Mouse (Mus musculus) limb, embryonic 14.5 days (tissue): ENCODE measurements around the gene Trpm8. TPM values are rescaled to one million over a fixed set of nuclear protein-coding genes. Genes with fewer than 3 reads are reported as not detected.

Experiments
- ATAC-seq: fragments of 200-750 bp; cut with Nextera tagmentation; 2 replicates; pipeline ENCODE4 v1.8.0; 2017; ENCODE audit warnings: low read depth, moderate number of reproducible peaks, moderate TSS enrichment; ENCODE audit not compliant: low FRiP score
- DNase-seq: peaks from one replicate; pipeline ENCODE4 v3.0.0-alpha.2; 2015; ENCODE audit warnings: low spot score
- H3K27ac ChIP-seq: fragments of 300-500 bp; sonication (generic); replicated peaks from 2 replicates; pipeline ENCODE4 v1.5.1; 2014; ENCODE audit warnings: low read depth, mild to moderate bottlenecking, low read length, moderate library complexity, mixed read lengths
- H3K27me3 ChIP-seq: fragments of 300-500 bp; sonication (generic); 2 replicates; pipeline ENCODE4 v1.6.1; 2014; ENCODE audit warnings: low read length, mixed read lengths; ENCODE audit not compliant: control insufficient read depth, insufficient read depth
- H3K36me3 ChIP-seq: fragments of 300-500 bp; sonication (generic); 2 replicates; pipeline ENCODE4 v1.6.1; 2014; ENCODE audit warnings: mild to moderate bottlenecking, low read length, moderate library complexity, mixed read lengths; ENCODE audit not compliant: control insufficient read depth, insufficient read depth
- H3K4me1 ChIP-seq: fragments of 300-500 bp; sonication (generic); 2 replicates; pipeline ENCODE4 v1.6.1; 2014; ENCODE audit warnings: antibody characterized with exemption, low read length, mixed read lengths; ENCODE audit not compliant: control insufficient read depth, insufficient read depth
- H3K4me2 ChIP-seq: fragments of 300-500 bp; sonication (generic); replicated peaks from 2 replicates; pipeline ENCODE4 v1.6.1; 2014; ENCODE audit warnings: low read depth, mild to moderate bottlenecking, low read length, moderate library complexity; ENCODE audit not compliant: severe bottlenecking
- H3K4me3 ChIP-seq: fragments of 300-500 bp; sonication (generic); replicated peaks from 2 replicates; pipeline ENCODE4 v1.5.1; 2014; ENCODE audit warnings: low read length
- H3K9ac ChIP-seq: fragments of 300-500 bp; sonication (generic); 2 replicates; pipeline ENCODE4 v1.6.1; 2014; ENCODE audit warnings: mild to moderate bottlenecking, low read depth, low read length, moderate library complexity; ENCODE audit not compliant: severe bottlenecking
- H3K9me3 ChIP-seq: fragments of 300-500 bp; sonication (generic); 2 replicates; pipeline ENCODE4 v1.6.1; 2016; ENCODE audit warnings: low read length; ENCODE audit not compliant: control insufficient read depth
- POLR2A ChIP-seq: fragments of 200-500 bp; IDR thresholded peaks from 2 replicates; pipeline ENCODE4 v1.8.0; 2012; ENCODE audit warnings: inconsistent platforms, mild to moderate bottlenecking, moderate library complexity, borderline replicate concordance; ENCODE audit not compliant: insufficient read depth, insufficient read length; ENCODE audit errors: extremely low read depth
- WGBS: fragments of 180-500 bp; shearing (Covaris S2); extraction: QIAGEN DNeasy Blood & Tissue Kit; methylation state at CpG from one replicate; pipeline ENCODE4 v1.1.7; 2014; 5-methylcytosine and 5-hydroxymethylcytosine counted together
- polyA plus RNA-seq, 2 experiments: library from polyadenylated mRNA; depleted of rRNA in 1 of 2; stranded (reverse) in 1 of 2; unstranded in 1 of 2; fragments of >200 nt; fragmentation: Nextera tagmentation in 1 of 2; extraction: Ambion mirVana in 1 of 2; gene quantifications; 2 replicates each; pipeline versions ENCODE4 v1.2.1 to v1.2.3; 2012 to 2014

Gene Trpm8
- polyA plus RNA-seq, 2 experiments = not detected

DNA sequence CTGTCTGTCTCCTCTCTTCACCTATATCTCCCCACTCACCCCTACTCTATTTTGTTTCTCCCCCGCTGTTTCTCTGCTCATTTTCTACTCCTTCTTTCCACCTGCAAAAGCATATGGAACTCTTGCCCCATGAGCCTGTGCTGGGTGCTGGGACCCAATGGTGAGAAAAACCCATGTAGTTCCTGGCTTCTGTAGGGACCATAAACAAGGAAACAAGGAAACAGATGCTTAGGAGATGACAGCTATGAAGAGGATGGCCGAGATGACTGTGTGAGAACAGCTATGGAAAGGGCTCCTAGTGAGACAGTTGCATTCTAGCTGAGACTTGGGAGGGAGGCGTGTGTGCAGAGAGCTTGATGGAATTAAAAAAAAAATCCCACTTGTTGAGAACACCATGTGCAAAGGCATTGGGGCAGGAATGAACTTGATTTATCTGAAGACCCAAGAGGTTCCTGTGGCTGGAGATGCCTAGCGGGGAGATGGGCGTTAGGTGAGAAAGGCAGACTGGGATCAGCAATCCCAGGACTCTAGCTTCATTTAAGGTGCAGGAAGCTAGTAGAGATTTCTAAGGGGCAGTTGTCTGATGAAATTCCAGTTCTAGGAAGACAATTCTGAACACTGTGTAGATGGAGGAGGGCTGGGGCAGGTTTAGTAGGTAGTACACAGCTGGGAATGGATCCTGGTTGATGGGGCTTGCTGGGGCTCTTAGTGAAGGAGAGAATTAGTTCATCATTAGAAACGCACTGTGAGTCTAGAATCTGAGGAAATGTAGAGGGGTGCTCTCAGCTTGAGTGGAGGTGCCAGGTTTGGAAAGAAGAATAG is 46.3 kb upstream of the Trpm8 start:
- no peaks in the 10 kb centered on the region for H3K27me3 ChIP-seq
- H3K4me3 ChIP-seq = no peak overlapping the region
- H3K4me2 ChIP-seq = no peak overlapping the region
- no peak for DNase-seq
- H3K27ac ChIP-seq = no peak overlapping the region
- peaks cover 97% of the 10 kb centered on the region for H3K9me3 ChIP-seq
- no peaks in the 10 kb centered on the region for H3K4me1 ChIP-seq
- TF ChIP-seq POLR2A = no peak
- WGBS = 73% methylated on average over 6 of the region's 6 CpGs
- ATAC-seq = no peak
- H3K9ac ChIP-seq = no peak overlapping the region
- no peaks in the 10 kb centered on the region for H3K36me3 ChIP-seq

DNA sequence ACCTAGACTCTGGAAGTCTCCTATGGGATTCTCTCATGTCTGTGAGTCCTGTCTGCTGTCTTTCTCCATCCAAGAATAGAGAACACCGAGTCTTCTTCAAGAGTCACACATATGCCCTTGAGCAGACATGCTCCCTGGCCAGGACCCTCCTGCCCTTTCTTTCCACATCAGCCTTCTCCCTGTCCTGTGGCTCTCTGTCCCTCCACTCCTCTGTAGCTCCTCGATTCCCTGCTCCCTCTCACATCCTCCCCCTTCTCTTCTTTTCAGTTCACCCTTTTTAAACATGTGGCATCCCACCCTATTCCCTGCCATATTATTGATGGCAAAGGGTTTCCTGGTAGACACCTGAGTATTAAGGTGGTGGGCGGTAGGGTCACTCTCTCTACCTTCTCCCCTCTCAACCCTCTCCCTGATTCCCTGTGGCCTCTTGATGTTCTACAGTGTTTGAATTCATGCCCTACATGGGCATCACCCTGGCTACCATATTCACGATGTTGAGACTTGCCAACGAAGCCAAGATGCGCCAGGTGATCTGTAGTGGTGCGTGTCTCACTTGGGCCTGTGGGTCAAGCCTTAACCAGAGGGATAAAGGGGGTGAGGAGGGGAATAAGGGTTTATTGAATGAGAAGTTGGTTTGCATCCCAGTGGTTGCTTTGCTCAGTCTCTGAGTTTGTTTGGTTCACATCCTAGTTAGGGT is 45.5 kb upstream of the Trpm8 start:
- 67% methylated on average over 7 of the region's 7 CpGs for WGBS
- no peak for TF ChIP-seq POLR2A
- H3K4me1 ChIP-seq = no peaks in the 10 kb centered on the region

DNA sequence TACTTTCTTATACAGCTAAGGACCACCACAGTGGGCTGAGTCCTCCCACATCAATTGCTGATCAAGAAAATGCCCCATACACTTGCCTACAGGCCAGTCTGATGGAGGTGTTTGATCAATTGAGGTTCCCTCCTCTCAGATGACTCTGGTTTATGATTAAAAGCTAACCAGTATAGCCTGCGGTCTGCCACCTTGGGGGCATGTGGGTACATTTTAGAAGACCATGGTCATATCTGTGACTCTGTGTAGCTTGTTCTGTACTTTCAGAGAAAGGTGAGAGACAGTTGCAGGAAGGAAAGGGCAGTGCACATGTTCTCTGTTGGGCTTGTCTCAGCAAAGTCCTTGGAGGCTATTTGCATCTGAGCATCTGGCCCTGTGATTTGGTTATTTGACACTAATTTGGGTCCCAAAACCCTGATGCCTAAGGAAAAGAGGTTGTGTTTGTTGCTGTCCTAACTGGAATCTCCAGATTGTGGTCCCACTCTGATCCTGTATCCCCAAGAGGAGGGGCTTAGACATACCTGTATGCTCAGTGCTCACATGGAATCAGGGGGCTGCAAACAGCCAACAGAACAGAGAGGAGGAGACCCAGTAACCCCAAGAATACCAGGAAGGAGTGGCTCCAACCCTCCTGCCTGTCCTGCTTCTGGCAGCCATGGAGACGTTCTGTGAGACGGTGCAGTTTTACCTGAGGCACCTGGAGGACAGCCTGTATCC is 44.6 kb upstream of the Trpm8 start:
- H3K9me3 ChIP-seq = peaks cover 96% of the 10 kb centered on the region
- no peak overlapping the region for H3K27ac ChIP-seq
- H3K27me3 ChIP-seq = no peaks in the 10 kb centered on the region
- 53% methylated on average over 3 of the region's 3 CpGs for WGBS
- no peak overlapping the region for H3K4me2 ChIP-seq
- no peak overlapping the region for H3K9ac ChIP-seq
- no peaks in the 10 kb centered on the region for H3K36me3 ChIP-seq
- DNase-seq = no peak
- no peak for TF ChIP-seq POLR2A
- no peaks in the 10 kb centered on the region for H3K4me1 ChIP-seq
- H3K4me3 ChIP-seq = no peak overlapping the region
- ATAC-seq = no peak

More for the DNA sequence above, 45.5 kb upstream of the Trpm8 start:
- ATAC-seq (no peak), DNase-seq (no peak)
- Histone ChIP-seq H3K36me3 (no peaks in the 10 kb centered on the region), H3K4me2 (no peak overlapping the region), H3K4me3 (no peak overlapping the region), H3K9ac (no peak overlapping the region), H3K9me3 (peaks cover 95% of the 10 kb centered on the region), H3K27me3 (no peaks in the 10 kb centered on the region), H3K27ac (no peak overlapping the region)

DNA sequence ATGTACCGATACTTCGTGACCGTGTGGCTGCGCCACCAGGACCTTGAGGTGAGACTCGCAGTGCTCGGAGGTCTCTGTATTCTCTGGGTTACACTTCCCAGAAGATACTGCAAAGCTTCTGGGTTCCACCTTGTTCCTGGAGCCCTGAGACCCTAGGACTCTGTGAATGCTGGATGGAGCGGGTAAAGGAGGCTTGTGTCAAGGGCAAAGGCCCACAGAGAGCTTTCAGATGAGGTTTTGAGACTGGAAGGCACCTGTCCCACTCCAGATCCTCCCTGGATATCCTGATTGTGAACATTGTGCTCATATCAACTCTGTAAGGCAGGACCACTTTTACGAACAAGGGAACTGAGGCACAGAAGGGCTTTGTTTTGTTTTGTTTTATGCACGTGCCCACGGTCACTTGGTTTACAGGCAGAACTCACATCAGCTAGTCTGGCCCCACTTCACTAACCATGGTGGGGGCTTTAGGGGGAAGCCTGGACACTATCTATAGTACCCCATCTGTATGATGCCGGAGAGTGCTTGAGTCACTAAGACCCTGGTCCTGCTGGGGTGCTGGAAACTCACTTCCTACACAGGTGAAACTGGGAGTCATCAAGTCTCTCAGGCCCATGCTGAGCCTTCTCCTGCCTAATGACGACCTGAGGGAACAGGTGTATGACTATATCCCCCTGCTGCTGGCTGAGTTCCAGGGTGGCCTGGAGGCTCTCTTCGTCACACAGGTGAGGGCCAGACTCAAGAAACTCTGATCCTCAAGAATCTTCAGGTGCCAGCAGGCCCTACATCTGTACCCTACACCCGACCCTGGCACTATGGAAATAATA is 43.8 kb upstream of the Trpm8 start:
- H3K36me3 ChIP-seq = no peaks in the 10 kb centered on the region
- ATAC-seq (no peak), DNase-seq (no peak)
- no peak overlapping the region for H3K4me2 ChIP-seq
- H3K4me3 ChIP-seq = no peak overlapping the region
- no peaks in the 10 kb centered on the region for H3K27me3 ChIP-seq
- no peak for TF ChIP-seq POLR2A
- no peak overlapping the region for H3K9ac ChIP-seq
- WGBS = 67% methylated on average over 14 of the region's 14 CpGs
- H3K27ac ChIP-seq = no peak overlapping the region
- H3K4me1 ChIP-seq = no peaks in the 10 kb centered on the region
- H3K9me3 ChIP-seq = peaks cover 96% of the 10 kb centered on the region

DNA sequence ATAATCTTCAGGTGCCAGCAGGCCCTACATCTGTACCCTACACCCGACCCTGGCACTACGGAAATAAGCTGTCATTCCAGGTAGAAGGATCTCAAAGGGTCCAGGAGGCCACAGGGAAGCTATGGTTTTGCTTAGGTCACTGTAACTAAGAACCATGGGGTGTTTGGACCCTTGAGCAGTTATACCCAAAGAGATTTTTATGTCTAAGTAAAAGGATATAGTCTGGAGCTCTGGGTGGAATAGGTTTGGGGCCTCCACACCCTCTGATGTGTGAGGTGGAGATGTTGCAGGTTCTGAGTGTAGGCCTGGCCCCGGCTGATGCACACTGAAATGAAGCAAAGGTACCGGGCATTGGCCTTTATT is 43.2 kb upstream of the Trpm8 start:
- ATAC-seq (no peak), DNase-seq (no peak)
- H3K9me3 ChIP-seq = peaks cover 96% of the 10 kb centered on the region
- WGBS = 59% methylated on average over 4 of the region's 4 CpGs
- no peak overlapping the region for H3K4me3 ChIP-seq
- no peaks in the 10 kb centered on the region for H3K36me3 ChIP-seq
- no peaks in the 10 kb centered on the region for H3K27me3 ChIP-seq
- no peak for TF ChIP-seq POLR2A
- H3K9ac ChIP-seq = no peak overlapping the region
- no peaks in the 10 kb centered on the region for H3K4me1 ChIP-seq
- no peak overlapping the region for H3K4me2 ChIP-seq
- no peak overlapping the region for H3K27ac ChIP-seq
